Mouse (Mus musculus) CH12.LX (cell line): ENCODE measurements around the gene Npas3.

Experiments used
- CTCF ChIP-seq, 2 experiments: IDR thresholded peaks in 1 of 2; conservative IDR thresholded peaks in 1 of 2; 2 replicates each; pipeline ENCODE4 v1.5.1; 2011 to 2012; ENCODE audit warnings: low read depth in 2 of 2, low read length in 2 of 2, improper control_type of control experiment in 1 of 2, inconsistent platforms in 1 of 2, mild to moderate bottlenecking in 1 of 2, moderate library complexity in 1 of 2
- E2F4 ChIP-seq: IDR thresholded peaks from 2 replicates; pipeline ENCODE4 v1.6.1; 2011; ENCODE audit warnings: low read depth, low read length, improper control_type of control experiment; ENCODE audit not compliant: insufficient replicate concordance
- EP300 ChIP-seq: IDR thresholded peaks from 2 replicates; pipeline ENCODE4 v1.6.1; 2011; ENCODE audit warnings: low read length, improper control_type of control experiment
- HCFC1 ChIP-seq: IDR thresholded peaks from 2 replicates; pipeline ENCODE4 v1.6.1; 2012; ENCODE audit warnings: low read depth, mild to moderate bottlenecking, inconsistent platforms, low read length, improper control_type of control experiment
- JUN ChIP-seq: IDR thresholded peaks from 2 replicates; pipeline ENCODE4 v1.6.1; 2011; ENCODE audit warnings: low read depth, mild to moderate bottlenecking, low read length, improper control_type of control experiment, moderate library complexity; ENCODE audit not compliant: insufficient read depth
- KAT2A ChIP-seq: IDR thresholded peaks from 2 replicates; pipeline ENCODE4 v1.6.1; 2012; ENCODE audit warnings: low read length, improper control_type of control experiment, inconsistent platforms; ENCODE audit not compliant: insufficient replicate concordance
- MAFK ChIP-seq: IDR thresholded peaks from 2 replicates; pipeline ENCODE4 v1.6.1; 2011; ENCODE audit warnings: low read length, improper control_type of control experiment; ENCODE audit not compliant: insufficient replicate concordance
- MEF2A ChIP-seq: IDR thresholded peaks from 2 replicates; pipeline ENCODE4 v1.6.1; 2014; ENCODE audit warnings: low read depth, mild to moderate bottlenecking, inconsistent platforms, low read length, improper control_type of control experiment, borderline replicate concordance
- NELFE ChIP-seq: IDR thresholded peaks from 2 replicates; pipeline ENCODE4 v1.6.1; 2011; ENCODE audit warnings: low read depth, low read length, improper control_type of control experiment
- NRF1 ChIP-seq: IDR thresholded peaks from 2 replicates; pipeline ENCODE4 v1.6.1; 2014; ENCODE audit warnings: low read depth, mild to moderate bottlenecking, inconsistent platforms, low read length, improper control_type of control experiment, moderate library complexity
- POLR2A ChIP-seq: IDR thresholded peaks from 2 replicates; pipeline ENCODE4 v1.6.1; 2011; ENCODE audit warnings: low read depth, mild to moderate bottlenecking, improper control_type of control experiment, low read length
- POLR2AphosphoS2 ChIP-seq: IDR thresholded peaks from 2 replicates; pipeline ENCODE4 v1.6.1; 2011; ENCODE audit warnings: low read depth, low read length, improper control_type of control experiment
- SMC3 ChIP-seq: IDR thresholded peaks from 2 replicates; pipeline ENCODE4 v1.6.1; 2011; ENCODE audit warnings: low read depth, low read length, improper control_type of control experiment
- ZNF384 ChIP-seq: IDR thresholded peaks from 2 replicates; pipeline ENCODE4 v1.6.1; 2012; ENCODE audit warnings: low read depth, low read length, improper control_type of control experiment, inconsistent platforms

- TF ChIP-seq NRF1, result no peak
- no peak for TF ChIP-seq HCFC1
- no peak for TF ChIP-seq CTCF (conservative IDR thresholded peaks at IDR 0.05 in 1 of 2, IDR thresholded peaks at IDR 0.05 in 1 of 2; ENCODE audit: low read depth in 2 of 2, low read length in 2 of 2)
- TF ChIP-seq NELFE, result no peak
- TF ChIP-seq EP300, result no peak
- no peak for TF ChIP-seq POLR2A
- TF ChIP-seq POLR2AphosphoS2, result no peak
- no peak for TF ChIP-seq JUN
- no peak for TF ChIP-seq ZNF384
- no peak for TF ChIP-seq E2F4
- no peak for TF ChIP-seq MAFK
- TF ChIP-seq MEF2A, result no peak
- no peak for TF ChIP-seq KAT2A
- no peak for TF ChIP-seq SMC3
Observed at GRCm38 (mm10) chr12:54042996-54043544, 794.6 kb downstream of the Npas3 start.
